Mouse (Mus musculus): ENCODE data around the gene Cul5. TPM values are rescaled to one million over a fixed set of nuclear protein-coding genes. Genes with fewer than 3 reads are reported as not detected.

Cul5 gene
- polyA plus RNA-seq, 1 experiment, result 6.1 TPM

DNA sequence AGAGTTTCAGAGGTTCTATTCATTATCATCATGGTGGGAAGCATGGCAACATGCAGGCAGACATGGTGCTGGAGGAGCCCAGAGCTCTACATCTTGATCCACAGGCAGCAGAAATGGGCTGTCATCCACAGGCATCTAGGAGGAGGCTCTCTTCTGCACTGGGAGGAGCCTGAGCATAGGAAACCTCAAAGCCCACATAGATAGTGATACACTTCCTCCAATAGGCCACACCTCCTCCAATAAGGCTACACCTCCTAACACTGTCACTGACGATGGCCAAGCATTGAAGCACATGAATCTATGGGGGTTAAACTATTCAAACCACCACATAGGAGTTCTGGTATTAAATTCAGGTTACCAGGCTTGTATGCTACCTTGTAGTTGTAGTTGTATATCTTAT is 23.9 kb upstream of the Cul5 start:
- no peak for TF ChIP-seq CTCF (IDR thresholded peaks at IDR 0.05; ENCODE audit: borderline replicate concordance, control insufficient read depth, extremely low read depth, insufficient read depth, low read length, poor library complexity)
- TF ChIP-seq POLR2A (IDR thresholded peaks at IDR 0.05; ENCODE audit: control insufficient read depth, extremely low read depth, insufficient read depth, low read length, poor library complexity), result no peak
- 9% methylated on average over 1 of the region's 1 CpGs for WGBS
- DNase-seq, result no peak
- Histone ChIP-seq H3K36me3 (ENCODE audit: control insufficient read depth, insufficient read depth, low read length) (no peaks in the 10 kb centered on the region), H3K27ac (ENCODE audit: control insufficient read depth, insufficient read depth, low read length) (no peak overlapping the region), H3K4me1 (replicated peaks; ENCODE audit: control insufficient read depth, insufficient read depth, low read length) (no peaks in the 10 kb centered on the region), H3K4me3 (ENCODE audit: control insufficient read depth, insufficient read depth, low read length) (no peak overlapping the region), H3K27me3 (ENCODE audit: control insufficient read depth, insufficient read depth, low read length) (no peaks in the 10 kb centered on the region)

DNA sequence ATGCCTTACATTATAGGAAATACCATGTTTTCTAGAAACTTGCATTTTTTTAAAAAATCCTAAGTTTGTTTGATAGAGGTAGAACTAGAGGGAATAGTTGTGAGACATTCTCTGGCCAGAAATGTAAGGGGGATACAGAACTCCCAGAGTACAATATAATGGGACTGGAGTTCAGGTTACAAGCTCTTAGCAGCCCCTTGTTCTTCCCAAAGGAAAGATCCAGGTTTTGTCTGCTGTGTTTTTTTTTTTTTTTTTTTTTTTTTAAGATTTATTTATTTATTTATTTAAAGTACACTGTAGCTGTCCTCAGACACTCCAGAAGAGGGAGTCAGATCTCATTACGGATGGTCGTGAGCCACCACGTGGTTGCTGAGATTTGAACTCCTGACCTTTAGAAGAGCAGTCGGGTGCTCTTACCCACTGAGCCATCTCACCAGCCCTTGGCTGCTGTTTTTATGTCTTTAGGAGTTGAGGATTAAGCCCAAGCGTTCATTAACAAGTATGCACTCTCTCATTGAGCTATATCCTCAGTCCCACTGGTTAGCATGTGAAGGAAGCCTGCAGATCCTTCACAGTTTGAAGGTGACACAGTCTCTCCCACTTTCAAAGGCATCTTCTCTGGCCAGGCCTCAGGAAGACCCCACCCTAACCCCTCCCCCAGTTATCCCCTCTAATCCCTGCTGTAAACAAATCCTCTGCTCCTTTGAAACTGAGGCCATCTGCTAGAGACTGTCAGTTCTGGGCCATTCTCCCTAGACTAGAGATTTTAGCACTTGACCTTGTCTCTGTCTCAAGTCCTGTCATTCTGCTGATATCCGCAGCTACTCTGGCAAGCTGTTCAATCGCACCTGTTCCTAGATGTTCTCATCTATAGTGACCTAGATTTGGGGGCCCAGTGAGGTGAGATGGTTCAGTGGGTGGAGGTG is 22.2 kb upstream of the Cul5 start:
- Histone ChIP-seq H3K27ac (ENCODE audit: control insufficient read depth, insufficient read depth, low read length) (no peak overlapping the region), H3K27me3 (ENCODE audit: control insufficient read depth, insufficient read depth, low read length) (no peaks in the 10 kb centered on the region), H3K4me3 (ENCODE audit: control insufficient read depth, insufficient read depth, low read length) (no peak overlapping the region), H3K36me3 (ENCODE audit: control insufficient read depth, insufficient read depth, low read length) (no peaks in the 10 kb centered on the region), H3K4me1 (replicated peaks; ENCODE audit: control insufficient read depth, insufficient read depth, low read length) (no peaks in the 10 kb centered on the region)
- TF ChIP-seq POLR2A (IDR thresholded peaks at IDR 0.05; ENCODE audit: control insufficient read depth, extremely low read depth, insufficient read depth, low read length, poor library complexity) (no peak), CTCF (IDR thresholded peaks at IDR 0.05; ENCODE audit: borderline replicate concordance, control insufficient read depth, extremely low read depth, insufficient read depth, low read length, poor library complexity) (no peak)
- 84% methylated on average over 7 of the region's 7 CpGs for WGBS
- no peak for DNase-seq

DNA sequence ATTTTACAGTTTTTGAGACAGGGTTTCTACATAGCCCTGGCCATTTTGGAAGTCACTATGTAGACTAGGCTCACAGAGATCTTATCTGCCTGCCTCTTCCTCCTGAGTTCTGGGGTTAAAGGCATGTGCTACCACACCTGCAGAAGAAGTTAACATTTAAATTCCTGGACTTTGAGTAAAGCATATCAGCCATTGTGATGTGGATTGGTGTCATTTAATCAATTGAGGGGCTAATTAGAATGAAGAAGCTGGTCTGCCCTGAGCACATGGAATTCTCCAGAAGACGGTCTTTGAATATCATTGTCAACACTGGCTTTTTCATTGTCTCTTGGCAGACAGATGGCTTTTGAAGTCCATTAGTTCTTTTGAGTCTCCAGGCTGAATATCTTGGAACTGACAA is 11.0 kb upstream of the Cul5 start:
- Histone ChIP-seq H3K4me1 (replicated peaks; ENCODE audit: control insufficient read depth, insufficient read depth, low read length) (no peaks in the 10 kb centered on the region), H3K27ac (ENCODE audit: control insufficient read depth, insufficient read depth, low read length) (no peak overlapping the region), H3K27me3 (ENCODE audit: control insufficient read depth, insufficient read depth, low read length) (no peaks in the 10 kb centered on the region), H3K4me3 (ENCODE audit: control insufficient read depth, insufficient read depth, low read length) (no peak overlapping the region), H3K36me3 (ENCODE audit: control insufficient read depth, insufficient read depth, low read length) (no peaks in the 10 kb centered on the region)
- TF ChIP-seq POLR2A (IDR thresholded peaks at IDR 0.05; ENCODE audit: control insufficient read depth, extremely low read depth, insufficient read depth, low read length, poor library complexity), result no peak
- TF ChIP-seq CTCF (IDR thresholded peaks at IDR 0.05; ENCODE audit: borderline replicate concordance, control insufficient read depth, extremely low read depth, insufficient read depth, low read length, poor library complexity), result no peak
- no peak for DNase-seq
- WGBS, result 96% methylated on average over 1 of the region's 1 CpGs

DNA sequence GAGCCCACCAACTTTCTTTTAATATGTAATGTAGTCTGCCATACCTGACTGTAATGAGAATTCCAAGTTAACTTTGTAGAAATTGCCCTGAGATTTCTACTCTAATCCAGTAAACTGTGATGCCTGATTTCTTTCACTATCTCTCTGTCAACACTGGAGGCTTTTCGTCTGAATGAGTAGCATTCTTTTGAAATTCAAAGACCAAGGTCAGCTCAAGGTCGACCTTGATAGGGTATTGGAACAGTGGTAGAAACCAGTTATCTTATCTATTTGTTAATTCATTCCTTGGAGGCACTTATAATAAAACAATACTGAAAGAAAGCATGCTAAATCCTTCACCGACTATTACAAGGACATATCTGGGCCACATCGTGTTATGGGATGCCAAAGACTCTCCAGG is 7.1 kb upstream of the Cul5 start:
- 80% methylated on average over 4 of the region's 4 CpGs for WGBS

DNA sequence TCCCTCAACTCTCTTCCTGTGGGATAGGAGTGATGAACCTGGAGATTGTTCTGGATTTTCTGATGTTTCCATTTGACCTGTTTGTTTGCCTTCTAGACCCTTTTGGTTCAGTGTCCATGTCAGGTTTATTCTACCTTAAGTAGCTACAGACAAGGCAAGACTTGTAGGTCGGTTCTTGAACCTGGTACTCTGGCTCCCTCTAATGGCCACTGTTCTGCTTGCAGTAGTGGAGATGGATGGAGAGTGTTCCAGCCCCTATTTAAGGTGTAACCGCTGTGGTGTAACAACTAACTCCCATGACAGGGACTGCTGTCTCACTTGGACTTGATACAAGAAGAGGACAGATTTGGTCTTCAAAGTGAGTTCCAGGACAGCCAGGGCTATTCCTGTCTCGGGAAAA is 3.8 kb upstream of the Cul5 start:
- no peaks in the 10 kb centered on the region for H3K4me1 ChIP-seq (replicated peaks; ENCODE audit: control insufficient read depth, insufficient read depth, low read length)
- no peak for TF ChIP-seq POLR2A (IDR thresholded peaks at IDR 0.05; ENCODE audit: control insufficient read depth, extremely low read depth, insufficient read depth, low read length, poor library complexity)
- TF ChIP-seq CTCF (IDR thresholded peaks at IDR 0.05; ENCODE audit: borderline replicate concordance, control insufficient read depth, extremely low read depth, insufficient read depth, low read length, poor library complexity), result no peak
- no peak overlapping the region for H3K27ac ChIP-seq (ENCODE audit: control insufficient read depth, insufficient read depth, low read length)
- H3K36me3 ChIP-seq (ENCODE audit: control insufficient read depth, insufficient read depth, low read length), result no peaks in the 10 kb centered on the region
- DNase-seq, result peak; percentile 84
- H3K27me3 ChIP-seq (ENCODE audit: control insufficient read depth, insufficient read depth, low read length), result no peaks in the 10 kb centered on the region
- 33% methylated on average over 3 of the region's 3 CpGs for WGBS
- no peak overlapping the region for H3K4me3 ChIP-seq (ENCODE audit: control insufficient read depth, insufficient read depth, low read length)

More for the DNA sequence above, 7.1 kb upstream of the Cul5 start:
- H3K36me3 ChIP-seq (ENCODE audit: control insufficient read depth, insufficient read depth, low read length), result no peaks in the 10 kb centered on the region
- no peak for TF ChIP-seq CTCF (IDR thresholded peaks at IDR 0.05; ENCODE audit: borderline replicate concordance, control insufficient read depth, extremely low read depth, insufficient read depth, low read length, poor library complexity)
- no peak for TF ChIP-seq POLR2A (IDR thresholded peaks at IDR 0.05; ENCODE audit: control insufficient read depth, extremely low read depth, insufficient read depth, low read length, poor library complexity)
- DNase-seq, result no peak
- no peaks in the 10 kb centered on the region for H3K27me3 ChIP-seq (ENCODE audit: control insufficient read depth, insufficient read depth, low read length)
- no peak overlapping the region for H3K4me3 ChIP-seq (ENCODE audit: control insufficient read depth, insufficient read depth, low read length)
- no peaks in the 10 kb centered on the region for H3K4me1 ChIP-seq (replicated peaks; ENCODE audit: control insufficient read depth, insufficient read depth, low read length)
- no peak overlapping the region for H3K27ac ChIP-seq (ENCODE audit: control insufficient read depth, insufficient read depth, low read length)

DNA sequence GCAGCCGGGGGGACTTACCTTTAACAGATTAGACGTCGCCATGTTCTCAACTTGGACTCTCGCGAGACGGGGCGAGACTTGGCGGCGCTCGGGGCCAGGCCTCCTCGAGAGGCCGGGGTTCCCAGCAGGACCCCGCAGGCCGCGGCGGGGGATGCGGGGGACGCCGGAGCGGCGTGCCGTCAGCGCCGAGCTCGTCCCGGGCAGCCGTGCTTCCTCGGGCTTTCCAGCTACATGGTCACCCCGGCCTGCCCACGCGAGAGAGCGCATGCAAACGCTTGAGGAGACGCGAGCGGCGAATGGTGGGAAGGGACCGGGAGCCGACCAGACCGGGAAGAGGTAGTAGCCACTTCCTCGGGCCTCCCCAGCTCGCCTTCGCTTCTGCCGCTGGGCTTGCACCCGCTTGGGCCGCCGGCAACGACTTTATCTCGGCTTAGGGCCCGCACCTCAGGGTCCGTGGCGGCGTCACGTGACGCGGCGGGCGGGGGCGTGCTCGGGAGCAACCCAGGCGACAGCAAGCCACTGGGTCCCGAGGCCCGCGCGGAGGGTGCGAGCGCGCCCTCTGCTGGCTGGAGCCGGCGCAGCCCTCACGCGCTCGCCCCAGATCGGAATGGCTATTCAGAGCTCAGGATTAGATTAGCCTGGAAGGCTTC is 2.7 kb downstream of the Cul5 start:
- under 1% methylated on average over 74 of the region's 74 CpGs for WGBS
- Histone ChIP-seq H3K4me3 (ENCODE audit: control insufficient read depth, insufficient read depth, low read length) (peak overlapping the region; percentile 96), H3K4me1 (replicated peaks; ENCODE audit: control insufficient read depth, insufficient read depth, low read length) (peaks cover 5% of the 10 kb centered on the region), H3K36me3 (ENCODE audit: control insufficient read depth, insufficient read depth, low read length) (no peaks in the 10 kb centered on the region), H3K27ac (ENCODE audit: control insufficient read depth, insufficient read depth, low read length) (0 out of 2 replicates have a peak overlapping the region, but pooled peaks have one; percentile 14), H3K27me3 (ENCODE audit: control insufficient read depth, insufficient read depth, low read length) (no peaks in the 10 kb centered on the region)
- DNase-seq, result peak; percentile 94
- TF ChIP-seq CTCF (IDR thresholded peaks at IDR 0.05; ENCODE audit: borderline replicate concordance, control insufficient read depth, extremely low read depth, insufficient read depth, low read length, poor library complexity), result peak; percentile 99
- TF ChIP-seq POLR2A (IDR thresholded peaks at IDR 0.05; ENCODE audit: control insufficient read depth, extremely low read depth, insufficient read depth, low read length, poor library complexity), result peak; percentile 74
